In genomic region chr11:64000200-64000794, GRCm38 (mm10) we compare ENCODE assay signal across 18 mouse cellular contexts.
DNase-seq lines count a peak whose midpoint lies in the region; ATAC-seq and TF ChIP-seq lines count a peak whose summit lies in the region.
"Had no signal": no experiment of that assay in that cellular context is flagged by ENCODE, and none has a peak within 500 bp of the region (broad histone marks: within the 10 kb centered on the region; RNA-seq: fewer than 3 reads in every experiment).

No protein-coding gene starts in this region.

- H3K27ac ChIP-seq in heart, embryonic 16.5 days (ENCODE audit: low read length), result peak overlapping the region; percentile 38; the same call in 1 of the 2 replicates
- no peak overlapping the region for H3K27ac ChIP-seq in lung, embryonic 15.5 days
- peak overlapping the region; percentile 40; the same call in 1 of the 2 replicates for H3K27ac ChIP-seq in liver, postnatal 0 days (ENCODE audit: low read depth)

- H3K4me2 ChIP-seq in heart, embryonic 16.5 days (ENCODE audit: low read depth, low read length), result no peak overlapping the region
- no peak overlapping the region for H3K4me2 ChIP-seq in lung, embryonic 15.5 days
- no peak overlapping the region for H3K4me2 ChIP-seq in liver, postnatal 0 days (ENCODE audit: low read depth, low read length)
- H3K4me2 ChIP-seq: hindbrain, embryonic 13.5 days had no signal

- DNase-seq in heart, adult 8-10 months (ENCODE audit: low spot score), result no peak
- DNase-seq in lung, adult 18-20 months, result no peak
- peak; percentile 77 for DNase-seq in R1 (ENCODE audit: low read depth, low spot score)
- no peak for DNase-seq in liver, postnatal 0 days
- DNase-seq in cerebellum, postnatal 4 days (ENCODE audit: low spot score in 2 of 2), result no peak
- no peak for DNase-seq in adrenal gland, adult (ENCODE audit: inconsistent age in 2 of 2, low spot score in 1 of 2)
- DNase-seq: adrenal gland, postnatal 10 days; cerebellum, adult 8-10 months; gastrocnemius, postnatal 14 days; kidney, adult 8-10 months; left cerebral cortex, postnatal 4 days; lung, postnatal 14 days; right cerebral cortex, postnatal 25 days; thymus, postnatal 4 days had no signal

- H3K9ac ChIP-seq in heart, embryonic 16.5 days (ENCODE audit: low read length), result no peak overlapping the region
- H3K9ac ChIP-seq in lung, embryonic 15.5 days, result no peak overlapping the region
- H3K9ac ChIP-seq in liver, postnatal 0 days (replicated peaks), result no peak overlapping the region
- H3K9ac ChIP-seq: hindbrain, embryonic 13.5 days had no signal

- TF ChIP-seq CTCF in liver, postnatal 0 days (IDR thresholded peaks at IDR 0.05; ENCODE audit: low read depth), result no peak

- H3K36me3 ChIP-seq in heart, embryonic 16.5 days (ENCODE audit: control insufficient read depth, insufficient read depth), result no peaks in the 10 kb centered on the region
- H3K36me3 ChIP-seq in lung, embryonic 15.5 days, result no peaks in the 10 kb centered on the region
- no peaks in the 10 kb centered on the region for H3K36me3 ChIP-seq in liver, postnatal 0 days (replicated peaks; ENCODE audit: insufficient read depth, low read length)
- H3K36me3 ChIP-seq: hindbrain, embryonic 13.5 days had no signal

- no peaks in the 10 kb centered on the region for H3K9me3 ChIP-seq in heart, embryonic 16.5 days (replicated peaks; ENCODE audit: control insufficient read depth, low read length)
- no peaks in the 10 kb centered on the region for H3K9me3 ChIP-seq in lung, embryonic 15.5 days
- H3K9me3 ChIP-seq in liver, postnatal 0 days (ENCODE audit: low read length), result no peaks in the 10 kb centered on the region
- H3K9me3 ChIP-seq: hindbrain, embryonic 13.5 days had no signal

- H3K4me1 ChIP-seq in heart, embryonic 16.5 days (ENCODE audit: control insufficient read depth, insufficient read depth, low read length), result peaks cover 30% of the 10 kb centered on the region
- H3K4me1 ChIP-seq in lung, embryonic 15.5 days, result peaks cover 15% of the 10 kb centered on the region; the same call in 1 of the 2 replicates
- no peaks in the 10 kb centered on the region; the same call in 1 of the 2 replicates for H3K4me1 ChIP-seq in liver, postnatal 0 days (ENCODE audit: insufficient read depth)

- H3K4me3 ChIP-seq in heart, embryonic 16.5 days (ENCODE audit: low read length), result no peak overlapping the region
- H3K4me3 ChIP-seq in lung, embryonic 15.5 days, result no peak overlapping the region
- H3K4me3 ChIP-seq in liver, postnatal 0 days (ENCODE audit: low read depth, low read length), result no peak overlapping the region
- H3K4me3 ChIP-seq: erythroblast, embryonic 14.5 days; hindbrain, embryonic 13.5 days had no signal

- no peaks in the 10 kb centered on the region for H3K27me3 ChIP-seq in heart, embryonic 16.5 days (ENCODE audit: control insufficient read depth, insufficient read depth, low read length)
- no peaks in the 10 kb centered on the region for H3K27me3 ChIP-seq in lung, embryonic 15.5 days
- no peaks in the 10 kb centered on the region for H3K27me3 ChIP-seq in liver, postnatal 0 days (ENCODE audit: insufficient read depth, low read length)
- H3K27me3 ChIP-seq: hindbrain, embryonic 13.5 days had no signal

- TF ChIP-seq EP300 in liver, postnatal 0 days (IDR thresholded peaks at IDR 0.05; ENCODE audit: low read depth), result no peak

- 52% methylated on average over 5 of the region's 5 CpGs for WGBS in heart, embryonic 16.5 days
- WGBS in lung, embryonic 15.5 days, result 34% methylated on average over 5 of the region's 5 CpGs
- WGBS in liver, postnatal 0 days (ENCODE audit: insufficient replicate concordance), result 66% methylated on average over 5 of the region's 5 CpGs

- peak; percentile 35 for ATAC-seq in heart, embryonic 16.5 days (replicated peaks; ENCODE audit: extremely low read depth, insufficient read depth, low FRiP score)
- ATAC-seq in lung, embryonic 15.5 days (ENCODE audit: borderline replicate concordance, extremely low read depth, low FRiP score, low TSS enrichment), result peak; percentile 11; the same call in 1 of the 2 replicates
- no peak for ATAC-seq in liver, postnatal 0 days
